Mouse (Mus musculus) forebrain, postnatal 0 days (tissue): Measurements from ENCODE around the gene Hamp. TPM values are rescaled to one million over a fixed set of nuclear protein-coding genes. Genes with fewer than 3 reads are reported as not detected.
"Not testable (repeated sequence)": the region's sequence is repeated elsewhere in the genome, so short reads cannot be mapped to it uniquely, and the experiment has no call there.

Experiments used
- ATAC-seq: fragments of 200-750 bp; cut with Nextera tagmentation; 2 replicates; pipeline ENCODE4 v1.8.0; 2017; ENCODE audit warnings: mild to moderate bottlenecking, moderate library complexity
- DNase-seq: peaks from one replicate; pipeline ENCODE4 v3.0.0-alpha.2; 2015
- H3K27ac ChIP-seq: fragments of 300-500 bp; sonication (generic); 2 replicates; pipeline ENCODE4 v1.5.1; 2014; ENCODE audit warnings: low read depth, mild to moderate bottlenecking, antibody characterized with exemption, low read length, moderate library complexity, mixed read lengths
- H3K27me3 ChIP-seq: fragments of 300-500 bp; sonication (generic); 2 replicates; pipeline ENCODE4 v1.6.1; 2014; ENCODE audit warnings: mild to moderate bottlenecking, low read length, mixed read lengths; ENCODE audit not compliant: insufficient read depth
- H3K36me3 ChIP-seq: fragments of 300-500 bp; sonication (generic); 2 replicates; pipeline ENCODE4 v1.6.1; 2014; ENCODE audit warnings: mild to moderate bottlenecking, moderate library complexity; ENCODE audit not compliant: insufficient read depth
- H3K4me1 ChIP-seq: fragments of 300-500 bp; sonication (generic); 2 replicates; pipeline ENCODE4 v1.6.1; 2014; ENCODE audit warnings: antibody characterized with exemption; ENCODE audit not compliant: insufficient read depth
- H3K4me2 ChIP-seq: fragments of 300-500 bp; sonication (generic); 2 replicates; pipeline ENCODE4 v1.6.1; 2014; ENCODE audit warnings: low read depth, mild to moderate bottlenecking, moderate library complexity
- H3K4me3 ChIP-seq: fragments of 300-500 bp; sonication (generic); 2 replicates; pipeline ENCODE4 v1.5.1; 2014; ENCODE audit warnings: low read depth, low read length, mixed read lengths
- H3K9ac ChIP-seq: fragments of 300-500 bp; sonication (generic); 2 replicates; pipeline ENCODE4 v1.6.1; 2014; ENCODE audit warnings: mild to moderate bottlenecking
- H3K9me3 ChIP-seq: fragments of 300-500 bp; sonication (generic); 2 replicates; pipeline ENCODE4 v1.6.1; 2016; ENCODE audit warnings: low read length
- CTCF ChIP-seq: sonication (generic); IDR thresholded peaks from 2 replicates; pipeline ENCODE4 v1.5.1; 2016; ENCODE audit warnings: antibody characterized with exemption, control low read depth, low read depth
- WGBS: fragments of 180-500 bp; shearing (Covaris S2); extraction: QIAGEN DNeasy Blood & Tissue Kit; methylation state at CpG from one replicate; pipeline ENCODE4 v1.1.7; 2014; 5-methylcytosine and 5-hydroxymethylcytosine counted together
- polyA plus RNA-seq: library from polyadenylated mRNA; unstranded; fragments of >200 nt; fragmentation: Nextera tagmentation; extraction: Ambion mirVana; gene quantifications from 2 replicates; pipeline ENCODE4 v1.2.1, GENCODE M21; 2015
- total RNA-seq: library from RNA; depleted of rRNA; stranded (reverse); fragments of >200 nt; gene quantifications from 2 replicates; pipeline ENCODE4 v1.2.3, GENCODE M21; 2014

Gene Hamp
- total and polyA plus RNA-seq, 2 experiments from 2014 or later: not detected

GRCm38 (mm10) chr7:30952441-30953265, 8.8 kb upstream of the Hamp start:
- ATAC-seq (no peak), DNase-seq (no peak)
- Histone ChIP-seq H3K9ac (no peak overlapping the region), H3K9me3 (no peaks in the 10 kb centered on the region), H3K27ac (no peak overlapping the region), H3K4me2 (no peak overlapping the region), H3K4me3 (no peak overlapping the region), H3K4me1 (peaks cover 6% of the 10 kb centered on the region; the same call in 1 of the 2 replicates), H3K36me3 (peaks cover 51% of the 10 kb centered on the region), H3K27me3 (no peaks in the 10 kb centered on the region)
- TF ChIP-seq CTCF: no peak
- 93% methylated on average over 16 of the region's 16 CpGs for WGBS

GRCm38 (mm10) chr7:30949902-30950301, 6.1 kb upstream of the Hamp start:
- DNase-seq, H3K9me3 ChIP-seq, H3K9ac ChIP-seq, H3K27me3 ChIP-seq, H3K4me2 ChIP-seq, H3K4me3 ChIP-seq, ATAC-seq, H3K27ac ChIP-seq, H3K4me1 ChIP-seq: not testable (repeated sequence)
- WGBS: 92% methylated on average over 3 of the region's 3 CpGs
- H3K36me3 ChIP-seq: peaks cover 62% of the 10 kb centered on the region

GRCm38 (mm10) chr7:30945876-30946275, 2.0 kb upstream of the Hamp start:
- WGBS: 95% methylated on average over 7 of the region's 7 CpGs
- H3K4me2 ChIP-seq: no peak overlapping the region
- H3K27me3 ChIP-seq: no peaks in the 10 kb centered on the region
- no peak for TF ChIP-seq CTCF
- H3K9ac ChIP-seq: no peak overlapping the region
- no peaks in the 10 kb centered on the region for H3K4me1 ChIP-seq
- no peak overlapping the region for H3K27ac ChIP-seq
- DNase-seq (no peak), ATAC-seq (no peak)
- peaks cover 24% of the 10 kb centered on the region for H3K36me3 ChIP-seq
- H3K9me3 ChIP-seq: no peaks in the 10 kb centered on the region
- H3K4me3 ChIP-seq: no peak overlapping the region

- H3K4me2 ChIP-seq, H3K9me3 ChIP-seq, H3K4me1 ChIP-seq, DNase-seq, H3K27ac ChIP-seq, H3K4me3 ChIP-seq, ATAC-seq, H3K27me3 ChIP-seq, H3K9ac ChIP-seq: not testable (repeated sequence)
- peaks cover 20% of the 10 kb centered on the region for H3K36me3 ChIP-seq
- 89% methylated on average over 7 of the region's 7 CpGs for WGBS
Observed at GRCm38 (mm10) chr7:30945466-30945865, 1.6 kb upstream of the Hamp start.

GRCm38 (mm10) chr7:30944706-30945105, 874 bp upstream of the Hamp start:
- not testable (repeated sequence) for H3K27me3 ChIP-seq, DNase-seq, H3K9ac ChIP-seq, H3K9me3 ChIP-seq, H3K4me3 ChIP-seq, H3K4me2 ChIP-seq, H3K4me1 ChIP-seq, H3K27ac ChIP-seq
- peaks cover 19% of the 10 kb centered on the region for H3K36me3 ChIP-seq
- peak; percentile 40; the same call in 1 of the 2 replicates for ATAC-seq
- 66% methylated on average over 2 of the region's 2 CpGs for WGBS

GRCm38 (mm10) chr7:30942365-30942764, 1.5 kb downstream of the Hamp start:
- not testable (repeated sequence) for H3K9ac ChIP-seq, H3K27ac ChIP-seq, H3K4me2 ChIP-seq, H3K4me3 ChIP-seq, ATAC-seq, H3K27me3 ChIP-seq, DNase-seq, H3K4me1 ChIP-seq, H3K9me3 ChIP-seq
- 48% methylated on average over 3 of the region's 3 CpGs for WGBS
- peaks cover 11% of the 10 kb centered on the region for H3K36me3 ChIP-seq

GRCm38 (mm10) chr7:30940070-30940469, 3.8 kb downstream of the Hamp start:
- H3K4me1 ChIP-seq, ATAC-seq, H3K9me3 ChIP-seq, H3K36me3 ChIP-seq, H3K27me3 ChIP-seq, H3K27ac ChIP-seq, H3K9ac ChIP-seq, H3K4me3 ChIP-seq, H3K4me2 ChIP-seq, DNase-seq: not testable (repeated sequence)
- WGBS: 85% methylated on average over 1 of the region's 1 CpGs

GRCm38 (mm10) chr7:30935422-30936099, 8.3 kb downstream of the Hamp start:
- WGBS: 73% methylated on average over 6 of the region's 6 CpGs
- not testable (repeated sequence) for H3K27me3 ChIP-seq, H3K4me3 ChIP-seq, H3K9ac ChIP-seq, H3K27ac ChIP-seq, H3K9me3 ChIP-seq, H3K36me3 ChIP-seq, DNase-seq, ATAC-seq, H3K4me1 ChIP-seq, H3K4me2 ChIP-seq

GRCm38 (mm10) chr7:30924581-30924980, 19.3 kb downstream of the Hamp start, which contains the start of gene Hamp2:
Gene Hamp2 (minus strand): TSS chr7:30924681.
- WGBS: 94% methylated on average over 2 of the region's 2 CpGs
- ATAC-seq, H3K4me1 ChIP-seq, H3K4me2 ChIP-seq, H3K36me3 ChIP-seq, H3K9me3 ChIP-seq, H3K27ac ChIP-seq, H3K9ac ChIP-seq, DNase-seq, H3K4me3 ChIP-seq, H3K27me3 ChIP-seq: not testable (repeated sequence)
